Mouse (Mus musculus) stomach, postnatal 0 days (tissue): Measurements from ENCODE around the gene Timm50. TPM values are rescaled to one million over a fixed set of nuclear protein-coding genes. Genes with fewer than 3 reads are reported as not detected.

ENCODE experiments used
- ATAC-seq: fragments of 200-750 bp; cut with Nextera tagmentation; 2 replicates; pipeline ENCODE4 v1.8.0; 2017; ENCODE audit not compliant: low FRiP score, low TSS enrichment
- DNase-seq: peaks from one replicate; pipeline ENCODE4 v3.0.0-alpha.2; 2016; ENCODE audit warnings: low spot score
- H3K27ac ChIP-seq: fragments of 300-500 bp; sonication (generic); replicated peaks from 2 replicates; pipeline ENCODE4 v1.5.1; 2014; ENCODE audit warnings: mild to moderate bottlenecking, control low read depth
- H3K27me3 ChIP-seq: fragments of 300-500 bp; sonication (generic); 2 replicates; pipeline ENCODE4 v1.6.1; 2014; ENCODE audit warnings: low read length; ENCODE audit not compliant: control insufficient read depth, insufficient read depth
- H3K36me3 ChIP-seq: fragments of 300-500 bp; sonication (generic); 2 replicates; pipeline ENCODE4 v1.6.1; 2014; ENCODE audit warnings: low read length, mixed read lengths; ENCODE audit not compliant: control insufficient read depth, insufficient read depth
- H3K4me1 ChIP-seq: fragments of 300-500 bp; sonication (generic); replicated peaks from 2 replicates; pipeline ENCODE4 v1.6.1; 2014; ENCODE audit warnings: antibody characterized with exemption; ENCODE audit not compliant: control insufficient read depth, insufficient read depth
- H3K4me2 ChIP-seq: fragments of 300-500 bp; sonication (generic); replicated peaks from 2 replicates; pipeline ENCODE4 v1.6.1; 2014; ENCODE audit warnings: low read depth, mild to moderate bottlenecking, control low read depth, moderate library complexity
- H3K4me3 ChIP-seq: fragments of 300-500 bp; sonication (generic); 2 replicates; pipeline ENCODE4 v1.5.1; 2014; ENCODE audit warnings: low read depth, low read length, control low read depth
- H3K9ac ChIP-seq: fragments of 300-500 bp; sonication (generic); 2 replicates; pipeline ENCODE4 v1.6.1; 2014; ENCODE audit warnings: mild to moderate bottlenecking, low read length, control low read depth, mixed read lengths
- H3K9me3 ChIP-seq: fragments of 300-500 bp; sonication (generic); 2 replicates; pipeline ENCODE4 v1.6.1; 2016; ENCODE audit warnings: low read length; ENCODE audit not compliant: control insufficient read depth
- CTCF ChIP-seq: IDR thresholded peaks from 2 replicates; pipeline ENCODE4 v1.5.1; 2016; ENCODE audit warnings: antibody characterized with exemption, low read depth, mild to moderate bottlenecking, moderate library complexity
- EP300 ChIP-seq: optimal IDR thresholded peaks from 2 replicates; pipeline ENCODE3; 2016; ENCODE audit warnings: antibody characterized with exemption
- WGBS: fragments of 180-500 bp; shearing (Covaris S2); extraction: QIAGEN DNeasy Blood & Tissue Kit; methylation state at CpG from one replicate; pipeline ENCODE4 v1.1.7; 2014; 5-methylcytosine and 5-hydroxymethylcytosine counted together
- polyA plus RNA-seq: library from polyadenylated mRNA; unstranded; fragments of >200 nt; fragmentation: Nextera tagmentation; extraction: Ambion mirVana; gene quantifications from 2 replicates; pipeline ENCODE4 v1.2.1, GENCODE M21; 2015

The Timm50 gene
- polyA plus RNA-seq, 1 experiment from 2014 or later: 69.6 TPM

DNA sequence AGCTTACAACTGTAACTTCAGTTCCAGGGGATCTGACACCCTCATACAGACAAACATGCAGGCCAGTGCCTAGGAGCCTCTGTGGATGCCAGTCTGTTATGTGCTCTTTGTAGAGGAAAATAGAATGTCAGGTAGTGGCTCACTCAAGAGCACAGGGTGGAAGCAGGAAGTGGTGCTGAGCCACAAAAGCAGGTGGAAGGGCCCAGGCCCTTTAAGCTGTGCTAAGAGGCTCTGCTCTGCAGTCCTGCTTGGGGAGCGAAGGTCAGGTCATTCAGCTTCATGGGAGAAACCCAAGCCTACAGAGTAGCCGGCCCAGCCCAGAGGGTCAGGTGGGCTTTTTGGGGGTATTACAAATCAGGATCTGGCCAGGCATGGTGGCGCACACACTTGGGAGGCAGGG, 43.3 kb upstream of the Timm50 start:
- WGBS: 88% methylated on average over 3 of the region's 3 CpGs
- no peak for DNase-seq
- Histone ChIP-seq H3K36me3 (peaks cover 14% of the 10 kb centered on the region), H3K4me3 (no peak overlapping the region), H3K27me3 (no peaks in the 10 kb centered on the region), H3K9me3 (no peaks in the 10 kb centered on the region), H3K4me2 (no peak overlapping the region), H3K9ac (no peak overlapping the region), H3K4me1 (peaks cover 9% of the 10 kb centered on the region), H3K27ac (no peak overlapping the region)
- ATAC-seq: no peak
- no peak for TF ChIP-seq EP300
- TF ChIP-seq CTCF: no peak

DNA sequence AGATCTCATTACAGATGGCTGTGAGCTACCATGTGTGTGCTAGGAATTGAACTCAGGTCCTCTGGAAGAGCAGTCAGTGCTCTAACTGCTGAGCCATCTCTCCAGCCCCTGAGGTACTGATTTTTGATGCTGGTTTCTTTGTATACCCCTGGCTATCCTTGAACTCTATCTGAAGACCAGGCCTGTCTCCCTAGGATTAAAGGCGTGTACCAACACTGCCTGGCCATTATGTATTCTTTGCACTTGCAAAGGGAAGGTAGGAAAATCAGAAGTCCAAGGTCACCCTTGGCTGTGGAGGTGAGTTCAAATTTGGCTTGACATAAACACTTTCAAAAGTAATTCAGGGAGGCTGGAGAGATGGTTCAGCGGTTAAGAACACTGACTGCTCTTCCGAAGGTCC, 42.7 kb upstream of the Timm50 start:
- Histone ChIP-seq H3K27ac (no peak overlapping the region), H3K4me1 (peaks cover 12% of the 10 kb centered on the region), H3K4me2 (no peak overlapping the region), H3K9ac (no peak overlapping the region), H3K36me3 (peaks cover 9% of the 10 kb centered on the region), H3K4me3 (no peak overlapping the region), H3K27me3 (no peaks in the 10 kb centered on the region), H3K9me3 (no peaks in the 10 kb centered on the region)
- ATAC-seq (no peak), DNase-seq (no peak)
- 92% methylated on average over 3 of the region's 3 CpGs for WGBS
- no peak for TF ChIP-seq CTCF
- no peak for TF ChIP-seq EP300

DNA sequence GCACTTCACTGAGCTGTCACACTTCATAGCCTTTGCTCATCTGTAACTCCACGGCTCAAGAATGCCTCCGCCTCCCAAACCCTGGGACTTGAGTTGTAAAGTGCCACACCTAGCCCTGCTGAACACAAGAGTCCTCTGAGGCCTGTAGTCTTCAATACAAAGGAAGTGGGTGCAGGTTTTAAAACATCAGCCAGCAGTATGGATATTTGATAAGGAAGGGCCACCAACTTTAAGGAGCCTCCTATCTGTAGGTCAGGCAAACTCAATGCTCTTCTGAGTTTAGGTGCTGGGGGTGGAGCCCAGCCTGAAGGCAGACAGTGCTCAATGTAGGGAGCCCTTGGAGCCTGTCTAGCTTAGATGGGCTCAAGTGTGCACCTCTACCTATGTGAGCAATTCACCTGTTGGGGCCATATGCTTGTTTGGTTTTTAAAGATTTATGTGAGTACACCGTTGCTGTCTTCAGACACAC, 42.3 kb upstream of the Timm50 start:
- Histone ChIP-seq H3K27me3 (no peaks in the 10 kb centered on the region), H3K36me3 (peaks cover 7% of the 10 kb centered on the region), H3K4me1 (peaks cover 12% of the 10 kb centered on the region), H3K27ac (no peak overlapping the region), H3K9me3 (no peaks in the 10 kb centered on the region), H3K4me2 (no peak overlapping the region), H3K4me3 (no peak overlapping the region), H3K9ac (no peak overlapping the region)
- ATAC-seq (no peak), DNase-seq (no peak)
- no peak for TF ChIP-seq CTCF
- TF ChIP-seq EP300: no peak
- WGBS: 87% methylated on average over 3 of the region's 3 CpGs

DNA sequence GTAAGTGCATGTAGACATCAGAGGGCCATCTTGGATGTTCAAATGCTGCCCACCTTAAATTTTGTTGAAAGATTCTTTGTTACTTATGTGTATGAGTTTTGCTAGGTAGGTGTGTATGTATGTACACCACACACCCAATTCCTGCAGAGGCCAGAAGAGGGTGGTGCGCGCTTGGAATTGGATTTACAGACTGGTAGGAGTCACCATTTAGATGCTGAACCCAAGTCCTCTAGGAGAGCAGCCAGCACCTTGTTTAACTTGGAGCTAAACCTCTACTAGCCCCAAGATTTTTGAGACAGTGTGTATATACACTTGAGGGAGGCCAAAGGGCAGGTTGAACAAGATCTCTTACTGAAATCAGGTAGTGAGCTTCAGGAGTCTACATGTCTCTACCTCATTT, 41.4 kb upstream of the Timm50 start:
- Histone ChIP-seq H3K27ac (no peak overlapping the region), H3K4me2 (no peak overlapping the region), H3K9me3 (no peaks in the 10 kb centered on the region), H3K36me3 (peaks cover 7% of the 10 kb centered on the region), H3K4me1 (peaks cover 12% of the 10 kb centered on the region), H3K4me3 (no peak overlapping the region), H3K27me3 (no peaks in the 10 kb centered on the region), H3K9ac (no peak overlapping the region)
- DNase-seq: peak; percentile 56
- WGBS: 74% methylated on average over 2 of the region's 2 CpGs
- no peak for ATAC-seq
- TF ChIP-seq EP300 (no peak), CTCF (peak; percentile 58)

DNA sequence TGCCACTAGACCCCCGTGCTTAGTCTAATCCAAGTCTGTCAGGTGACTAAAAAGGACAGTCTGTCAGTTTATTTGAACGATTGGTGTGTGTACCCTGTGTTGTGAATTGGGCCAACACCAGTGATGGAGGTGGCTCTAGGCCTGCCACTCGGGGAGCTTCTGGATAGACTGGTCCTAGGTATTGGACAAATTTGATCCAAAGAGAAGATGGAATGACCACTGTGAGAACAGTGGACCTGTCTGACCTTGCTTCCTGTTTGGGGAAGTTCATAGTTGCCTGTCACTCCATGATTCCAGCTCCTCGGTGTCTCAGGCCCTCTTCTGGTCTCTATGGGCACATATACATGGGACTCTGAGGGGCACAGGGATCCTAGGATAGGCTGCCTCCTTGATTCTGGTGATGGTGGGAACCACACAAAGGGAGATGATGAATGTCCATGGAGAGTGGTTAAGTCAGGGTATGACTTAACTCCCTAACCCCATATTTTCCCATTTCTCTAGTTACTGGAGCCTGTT, 39.9 kb upstream of the Timm50 start:
- TF ChIP-seq CTCF: peak; percentile 9; the same call in 1 of the 2 replicates
- TF ChIP-seq EP300: no peak
- no peak for ATAC-seq
- Histone ChIP-seq H3K9ac (peak overlapping the region; percentile 94), H3K36me3 (peaks cover 7% of the 10 kb centered on the region), H3K4me1 (peaks cover 4% of the 10 kb centered on the region; the same call in 1 of the 2 replicates), H3K4me2 (peak overlapping the region; percentile 81), H3K27ac (peak overlapping the region; percentile 79; the same call in 1 of the 2 replicates), H3K4me3 (peak overlapping the region; percentile 85), H3K27me3 (no peaks in the 10 kb centered on the region), H3K9me3 (no peaks in the 10 kb centered on the region)
- DNase-seq: no peak
- WGBS: 24% methylated on average over 4 of the region's 4 CpGs

DNA sequence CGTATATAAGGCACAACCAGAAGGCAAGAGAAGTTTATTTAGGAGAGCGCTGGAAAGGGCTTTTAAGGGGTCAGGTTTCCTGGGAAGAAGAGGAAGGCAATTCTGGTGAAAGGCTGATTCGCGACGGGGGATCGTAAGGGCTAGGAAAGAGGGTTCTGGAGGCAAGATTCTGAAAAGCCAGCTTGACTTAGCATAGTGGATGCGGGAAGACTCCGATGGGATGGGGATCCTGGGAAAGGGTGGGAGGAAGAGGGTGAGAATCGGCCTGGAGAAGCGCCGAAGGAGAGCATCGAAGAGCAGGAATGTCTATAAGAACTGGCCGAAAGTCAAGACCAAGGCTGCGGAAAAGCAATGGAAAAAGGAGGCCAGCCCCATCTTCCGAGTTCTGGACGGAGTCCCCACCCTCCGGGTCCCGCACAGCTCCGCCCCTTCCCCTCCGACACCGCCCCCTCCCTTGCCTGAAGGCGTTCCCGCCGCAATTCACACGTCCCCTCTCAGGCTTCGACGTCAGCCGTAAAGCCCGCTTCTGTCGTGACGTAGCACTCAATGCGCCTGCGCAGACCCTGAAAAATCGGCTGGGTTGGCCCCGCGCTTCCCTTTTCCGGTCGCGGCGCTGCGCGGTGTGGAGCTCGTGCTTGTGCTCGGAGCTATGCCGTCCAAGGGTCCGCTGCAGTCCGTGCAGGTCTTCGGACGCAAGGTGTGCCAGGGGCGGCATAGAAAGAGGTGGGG, 38.4 kb upstream of the Timm50 start, which contains the start of gene Rps16:
Rps16 (plus strand) TSS at position 498 of the 729 bp plus-strand sequence.
- H3K4me1 ChIP-seq: peaks cover 4% of the 10 kb centered on the region; the same call in 1 of the 2 replicates
- TF ChIP-seq CTCF (0 out of 2 replicates have a peak, but pooled peaks have one; percentile 14), EP300 (no peak)
- H3K36me3 ChIP-seq: peaks cover 7% of the 10 kb centered on the region
- H3K27me3 ChIP-seq: no peaks in the 10 kb centered on the region
- H3K9ac ChIP-seq: peak within 1 kb of the TSS; percentile 94
- H3K4me2 ChIP-seq: peak within 1 kb of the TSS; percentile 81
- peak within 1 kb of the TSS; percentile 95 for H3K27ac ChIP-seq
- H3K9me3 ChIP-seq: no peaks in the 10 kb centered on the region
- peak within 1 kb of the TSS; percentile 85 for H3K4me3 ChIP-seq
- peak; percentile 94 for ATAC-seq
- peak; percentile 99 for DNase-seq
- under 1% methylated on average over 48 of the region's 50 CpGs for WGBS
